Mouse (Mus musculus): ENCODE results near the gene Cd2bp2. TPM values are rescaled to one million over a fixed set of nuclear protein-coding genes. Genes with fewer than 3 reads are reported as not detected.

Gene Cd2bp2
- polyA plus RNA-seq, 1 experiment from 2014 or later: 50.5 TPM

- H3K27me3 ChIP-seq (replicated peaks): no peaks in the 10 kb centered on the region
- 73% methylated on average over 5 of the region's 5 CpGs for WGBS
- H3K4me3 ChIP-seq: no peak overlapping the region
- no peak overlapping the region for H3K9ac ChIP-seq
- no peak overlapping the region for H3K27ac ChIP-seq (ENCODE audit: poor library complexity, severe bottlenecking)
- no peaks in the 10 kb centered on the region for H3K36me3 ChIP-seq
- no peak overlapping the region for H3K4me2 ChIP-seq
- H3K9me3 ChIP-seq (replicated peaks): no peaks in the 10 kb centered on the region
- ATAC-seq (ENCODE audit: insufficient number of reproducible peaks, low FRiP score): no peak
- peaks cover 46% of the 10 kb centered on the region for H3K4me1 ChIP-seq (replicated peaks)
Measured at GRCm38 (mm10) chr7:127216307-127216706, 20.5 kb upstream of the Cd2bp2 start.

- H3K4me2 ChIP-seq: peak overlapping the region; percentile 71
- H3K4me1 ChIP-seq (replicated peaks): peaks cover 50% of the 10 kb centered on the region
- no peaks in the 10 kb centered on the region for H3K36me3 ChIP-seq
- ATAC-seq (ENCODE audit: insufficient number of reproducible peaks, low FRiP score): peak; percentile 23; the same call in 1 of the 2 replicates
- no peaks in the 10 kb centered on the region for H3K9me3 ChIP-seq (replicated peaks)
- no peak overlapping the region for H3K27ac ChIP-seq (ENCODE audit: poor library complexity, severe bottlenecking)
- WGBS: 20% methylated on average over 33 of the region's 33 CpGs
- H3K27me3 ChIP-seq (replicated peaks): no peaks in the 10 kb centered on the region
- peak overlapping the region; percentile 44 for H3K4me3 ChIP-seq
- peak overlapping the region; percentile 67 for H3K9ac ChIP-seq
Measured at GRCm38 (mm10) chr7:127214981-127215871, 19.4 kb upstream of the Cd2bp2 start.

- 22% methylated on average over 21 of the region's 21 CpGs for whole genome bisulfite sequencing
- H3K27ac ChIP-seq (ENCODE audit: poor library complexity, severe bottlenecking): no peak overlapping the region
- peak overlapping the region; percentile 71 for H3K4me2 ChIP-seq
- H3K9ac ChIP-seq: peak overlapping the region; percentile 67
- H3K27me3 ChIP-seq (replicated peaks): no peaks in the 10 kb centered on the region
- H3K4me3 ChIP-seq: peak overlapping the region; percentile 44
- no peak for ATAC-seq (ENCODE audit: insufficient number of reproducible peaks, low FRiP score)
- no peaks in the 10 kb centered on the region for H3K36me3 ChIP-seq
- no peaks in the 10 kb centered on the region for H3K9me3 ChIP-seq (replicated peaks)
- H3K4me1 ChIP-seq (replicated peaks): peaks cover 51% of the 10 kb centered on the region
Measured at GRCm38 (mm10) chr7:127214521-127214920, 18.7 kb upstream of the Cd2bp2 start.

GRCm38 (mm10) chr7:127213930-127214329 lies 18.1 kb upstream of the Cd2bp2 start:
- Histone ChIP-seq H3K4me3 (no peak overlapping the region), H3K9me3 (replicated peaks) (no peaks in the 10 kb centered on the region), H3K36me3 (no peaks in the 10 kb centered on the region), H3K4me1 (replicated peaks) (peaks cover 54% of the 10 kb centered on the region), H3K27ac (ENCODE audit: poor library complexity, severe bottlenecking) (no peak overlapping the region), H3K9ac (no peak overlapping the region), H3K27me3 (replicated peaks) (no peaks in the 10 kb centered on the region), H3K4me2 (peak overlapping the region; percentile 71)
- 55% methylated on average over 12 of the region's 12 CpGs for WGBS
- no peak for ATAC-seq (ENCODE audit: insufficient number of reproducible peaks, low FRiP score)

GRCm38 (mm10) chr7:127213485-127213884 lies 17.6 kb upstream of the Cd2bp2 start:
- H3K4me2 ChIP-seq: no peak overlapping the region
- H3K27ac ChIP-seq (ENCODE audit: poor library complexity, severe bottlenecking): no peak overlapping the region
- H3K36me3 ChIP-seq: no peaks in the 10 kb centered on the region
- no peaks in the 10 kb centered on the region for H3K9me3 ChIP-seq (replicated peaks)
- no peak overlapping the region for H3K4me3 ChIP-seq
- no peak overlapping the region for H3K9ac ChIP-seq
- H3K4me1 ChIP-seq (replicated peaks): peaks cover 52% of the 10 kb centered on the region
- 40% methylated on average over 7 of the region's 7 CpGs for WGBS
- ATAC-seq (ENCODE audit: insufficient number of reproducible peaks, low FRiP score): no peak
- no peaks in the 10 kb centered on the region for H3K27me3 ChIP-seq (replicated peaks)

- Histone ChIP-seq H3K27me3 (replicated peaks) (no peaks in the 10 kb centered on the region), H3K4me2 (no peak overlapping the region), H3K4me1 (replicated peaks) (peaks cover 44% of the 10 kb centered on the region), H3K9me3 (replicated peaks) (no peaks in the 10 kb centered on the region), H3K27ac (ENCODE audit: poor library complexity, severe bottlenecking) (no peak overlapping the region), H3K36me3 (no peaks in the 10 kb centered on the region), H3K4me3 (no peak overlapping the region), H3K9ac (no peak overlapping the region)
- no peak for ATAC-seq (ENCODE audit: insufficient number of reproducible peaks, low FRiP score)
- 87% methylated on average over 12 of the region's 12 CpGs for WGBS
Measured at GRCm38 (mm10) chr7:127212432-127213250, 16.8 kb upstream of the Cd2bp2 start.

- H3K9ac ChIP-seq: 0 out of 2 replicates have a peak overlapping the region, but pooled peaks have one; percentile 8
- peaks cover 40% of the 10 kb centered on the region for H3K4me1 ChIP-seq (replicated peaks)
- H3K27me3 ChIP-seq (replicated peaks): no peaks in the 10 kb centered on the region
- no peaks in the 10 kb centered on the region for H3K9me3 ChIP-seq (replicated peaks)
- no peak overlapping the region for H3K4me3 ChIP-seq
- WGBS: 57% methylated on average over 5 of the region's 5 CpGs
- no peak overlapping the region; the same call in 1 of the 2 replicates for H3K4me2 ChIP-seq
- no peaks in the 10 kb centered on the region for H3K36me3 ChIP-seq
- ATAC-seq (ENCODE audit: insufficient number of reproducible peaks, low FRiP score): no peak
- peak overlapping the region; percentile 4; the same call in 1 of the 2 replicates for H3K27ac ChIP-seq (ENCODE audit: poor library complexity, severe bottlenecking)
Measured at GRCm38 (mm10) chr7:127211014-127211745, 15.3 kb upstream of the Cd2bp2 start.

- Histone ChIP-seq H3K36me3 (peaks cover 2% of the 10 kb centered on the region), H3K27ac (ENCODE audit: poor library complexity, severe bottlenecking) (no peak overlapping the region), H3K4me2 (no peak overlapping the region), H3K9ac (no peak overlapping the region), H3K9me3 (replicated peaks) (no peaks in the 10 kb centered on the region), H3K4me3 (no peak overlapping the region), H3K4me1 (replicated peaks) (peaks cover 43% of the 10 kb centered on the region), H3K27me3 (replicated peaks) (no peaks in the 10 kb centered on the region)
- ATAC-seq (ENCODE audit: insufficient number of reproducible peaks, low FRiP score): no peak
- 84% methylated on average over 4 of the region's 4 CpGs for WGBS
Measured at GRCm38 (mm10) chr7:127210266-127210665, 14.4 kb upstream of the Cd2bp2 start.

GRCm38 (mm10) chr7:127209851-127210250 lies 14.0 kb upstream of the Cd2bp2 start:
- WGBS: 77% methylated on average over 5 of the region's 5 CpGs
- H3K9me3 ChIP-seq (replicated peaks): no peaks in the 10 kb centered on the region
- H3K9ac ChIP-seq: no peak overlapping the region
- H3K27me3 ChIP-seq (replicated peaks): no peaks in the 10 kb centered on the region
- H3K4me3 ChIP-seq: no peak overlapping the region
- peaks cover 6% of the 10 kb centered on the region for H3K36me3 ChIP-seq
- peaks cover 42% of the 10 kb centered on the region for H3K4me1 ChIP-seq (replicated peaks)
- ATAC-seq (ENCODE audit: insufficient number of reproducible peaks, low FRiP score): no peak
- H3K27ac ChIP-seq (ENCODE audit: poor library complexity, severe bottlenecking): no peak overlapping the region
- peak overlapping the region; percentile 99; the same call in 1 of the 2 replicates for H3K4me2 ChIP-seq

- H3K4me2 ChIP-seq: peak within 1 kb of the TSS; percentile 99
- H3K4me1 ChIP-seq (replicated peaks): peaks cover 38% of the 10 kb centered on the region
- no peaks in the 10 kb centered on the region for H3K9me3 ChIP-seq (replicated peaks)
- ATAC-seq (ENCODE audit: insufficient number of reproducible peaks, low FRiP score): peak; percentile 92
- WGBS: under 1% methylated on average over 43 of the region's 44 CpGs
- H3K4me3 ChIP-seq: peak within 1 kb of the TSS; percentile 98
- H3K27ac ChIP-seq (ENCODE audit: poor library complexity, severe bottlenecking): peak within 1 kb of the TSS; percentile 92
- peaks cover 11% of the 10 kb centered on the region for H3K36me3 ChIP-seq
- peak within 1 kb of the TSS; percentile 99 for H3K9ac ChIP-seq
- H3K27me3 ChIP-seq (replicated peaks): no peaks in the 10 kb centered on the region
Measured at GRCm38 (mm10) chr7:127208553-127209438, 12.9 kb upstream of the Cd2bp2 start, which contains the start of gene Mylpf. Mylpf (plus strand) TSS chr7:127208890.

All from heart, embryonic 12.5 days (tissue).